Mouse (Mus musculus): Measurements from ENCODE around the gene Bmt2. TPM values are rescaled to one million over a fixed set of nuclear protein-coding genes. Genes with fewer than 3 reads are reported as not detected.
A peak's percentile ranks its signal among the peaks of the same experiment; 100 is the strongest.

The Bmt2 gene
- polyA plus RNA-seq, 1 experiment from 2014 or later: 29.1 TPM

GRCm38 (mm10) chr6:13678349-13678748 is 583 bp upstream of the Bmt2 start:
- DNase-seq (ENCODE audit: low spot score) (no peak), ATAC-seq (replicated peaks; ENCODE audit: low FRiP score) (no peak)
- Histone ChIP-seq H3K9ac (ENCODE audit: low read length) (peak overlapping the region; percentile 39), H3K27ac (ENCODE audit: low read depth, low read length) (no peak overlapping the region), H3K4me1 (replicated peaks; ENCODE audit: control insufficient read depth, insufficient read depth, low read length) (no peaks in the 10 kb centered on the region), H3K4me2 (ENCODE audit: low read depth, low read length, severe bottlenecking) (peak overlapping the region; percentile 53), H3K36me3 (ENCODE audit: control insufficient read depth, insufficient read depth, low read length) (no peaks in the 10 kb centered on the region), H3K9me3 (ENCODE audit: control insufficient read depth, low read length) (no peaks in the 10 kb centered on the region), H3K27me3 (ENCODE audit: control insufficient read depth, insufficient read depth, low read length) (no peaks in the 10 kb centered on the region), H3K4me3 (ENCODE audit: low read depth, low read length) (peak overlapping the region; percentile 79)
- 22% methylated on average over 5 of the region's 5 CpGs for WGBS

GRCm38 (mm10) chr6:13677141-13677761 is 515 bp downstream of the Bmt2 start:
- peak overlapping the region; percentile 79 for H3K4me3 ChIP-seq (ENCODE audit: low read depth, low read length)

GRCm38 (mm10) chr6:13676196-13676595 is 1.6 kb downstream of the Bmt2 start:
- peak overlapping the region; percentile 81; the same call in 1 of the 2 replicates for H3K4me2 ChIP-seq (ENCODE audit: low read depth, low read length, severe bottlenecking)
- no peaks in the 10 kb centered on the region for H3K36me3 ChIP-seq (ENCODE audit: control insufficient read depth, insufficient read depth, low read length)
- no peak overlapping the region for H3K27ac ChIP-seq (ENCODE audit: low read depth, low read length)
- no peak for DNase-seq (ENCODE audit: low spot score)
- H3K9me3 ChIP-seq (ENCODE audit: control insufficient read depth, low read length): no peaks in the 10 kb centered on the region
- no peaks in the 10 kb centered on the region for H3K4me1 ChIP-seq (replicated peaks; ENCODE audit: control insufficient read depth, insufficient read depth, low read length)
- no peak for ATAC-seq (replicated peaks; ENCODE audit: low FRiP score)
- H3K4me3 ChIP-seq (ENCODE audit: low read depth, low read length): peak overlapping the region; percentile 79; the same call in 1 of the 2 replicates
- H3K9ac ChIP-seq (ENCODE audit: low read length): no peak overlapping the region
- H3K27me3 ChIP-seq (ENCODE audit: control insufficient read depth, insufficient read depth, low read length): no peaks in the 10 kb centered on the region

More at GRCm38 (mm10) chr6:13677141-13677761, 515 bp downstream of the Bmt2 start:
- Histone ChIP-seq H3K27me3 (ENCODE audit: control insufficient read depth, insufficient read depth, low read length) (no peaks in the 10 kb centered on the region), H3K4me1 (replicated peaks; ENCODE audit: control insufficient read depth, insufficient read depth, low read length) (no peaks in the 10 kb centered on the region), H3K27ac (ENCODE audit: low read depth, low read length) (peak overlapping the region; percentile 85), H3K9ac (ENCODE audit: low read length) (peak overlapping the region; percentile 83), H3K9me3 (ENCODE audit: control insufficient read depth, low read length) (no peaks in the 10 kb centered on the region), H3K4me2 (ENCODE audit: low read depth, low read length, severe bottlenecking) (peak overlapping the region; percentile 81), H3K36me3 (ENCODE audit: control insufficient read depth, insufficient read depth, low read length) (no peaks in the 10 kb centered on the region)
- DNase-seq (ENCODE audit: low spot score): peak; percentile 86
- ATAC-seq (replicated peaks; ENCODE audit: low FRiP score): peak; percentile 76
- WGBS: under 1% methylated on average over 40 of the region's 43 CpGs

GRCm38 (mm10) chr6:13674600-13675305 is 3.0 kb downstream of the Bmt2 start:
- Histone ChIP-seq H3K4me2 (ENCODE audit: low read depth, low read length, severe bottlenecking) (no peak overlapping the region), H3K27ac (ENCODE audit: low read depth, low read length) (no peak overlapping the region), H3K9me3 (ENCODE audit: control insufficient read depth, low read length) (no peaks in the 10 kb centered on the region), H3K9ac (ENCODE audit: low read length) (no peak overlapping the region), H3K27me3 (ENCODE audit: control insufficient read depth, insufficient read depth, low read length) (no peaks in the 10 kb centered on the region), H3K4me3 (ENCODE audit: low read depth, low read length) (no peak overlapping the region), H3K4me1 (replicated peaks; ENCODE audit: control insufficient read depth, insufficient read depth, low read length) (no peaks in the 10 kb centered on the region), H3K36me3 (ENCODE audit: control insufficient read depth, insufficient read depth, low read length) (no peaks in the 10 kb centered on the region)
- 89% methylated on average over 5 of the region's 5 CpGs for WGBS
- ATAC-seq (replicated peaks; ENCODE audit: low FRiP score) (no peak), DNase-seq (ENCODE audit: low spot score) (no peak)

GRCm38 (mm10) chr6:13665646-13666045 is 12.1 kb downstream of the Bmt2 start:
- DNase-seq (ENCODE audit: low spot score) (no peak), ATAC-seq (replicated peaks; ENCODE audit: low FRiP score) (no peak)
- Histone ChIP-seq H3K4me2 (ENCODE audit: low read depth, low read length, severe bottlenecking) (no peak overlapping the region), H3K4me3 (ENCODE audit: low read depth, low read length) (no peak overlapping the region), H3K4me1 (replicated peaks; ENCODE audit: control insufficient read depth, insufficient read depth, low read length) (no peaks in the 10 kb centered on the region), H3K9ac (ENCODE audit: low read length) (no peak overlapping the region), H3K27ac (ENCODE audit: low read depth, low read length) (no peak overlapping the region), H3K9me3 (ENCODE audit: control insufficient read depth, low read length) (no peaks in the 10 kb centered on the region), H3K36me3 (ENCODE audit: control insufficient read depth, insufficient read depth, low read length) (no peaks in the 10 kb centered on the region), H3K27me3 (ENCODE audit: control insufficient read depth, insufficient read depth, low read length) (no peaks in the 10 kb centered on the region)
- 87% methylated on average over 7 of the region's 7 CpGs for WGBS

GRCm38 (mm10) chr6:13658016-13658415 is 19.8 kb downstream of the Bmt2 start:
- 73% methylated on average over 2 of the region's 2 CpGs for WGBS
- ATAC-seq (replicated peaks; ENCODE audit: low FRiP score) (no peak), DNase-seq (ENCODE audit: low spot score) (no peak)
- Histone ChIP-seq H3K27ac (ENCODE audit: low read depth, low read length) (no peak overlapping the region), H3K9me3 (ENCODE audit: control insufficient read depth, low read length) (no peaks in the 10 kb centered on the region), H3K9ac (ENCODE audit: low read length) (no peak overlapping the region), H3K4me3 (ENCODE audit: low read depth, low read length) (no peak overlapping the region), H3K4me2 (ENCODE audit: low read depth, low read length, severe bottlenecking) (no peak overlapping the region), H3K36me3 (ENCODE audit: control insufficient read depth, insufficient read depth, low read length) (no peaks in the 10 kb centered on the region), H3K4me1 (replicated peaks; ENCODE audit: control insufficient read depth, insufficient read depth, low read length) (no peaks in the 10 kb centered on the region), H3K27me3 (ENCODE audit: control insufficient read depth, insufficient read depth, low read length) (no peaks in the 10 kb centered on the region)

- Histone ChIP-seq H3K9ac (ENCODE audit: low read length) (no peak overlapping the region), H3K4me1 (replicated peaks; ENCODE audit: control insufficient read depth, insufficient read depth, low read length) (no peaks in the 10 kb centered on the region), H3K9me3 (ENCODE audit: control insufficient read depth, low read length) (no peaks in the 10 kb centered on the region), H3K36me3 (ENCODE audit: control insufficient read depth, insufficient read depth, low read length) (no peaks in the 10 kb centered on the region), H3K4me3 (ENCODE audit: low read depth, low read length) (no peak overlapping the region), H3K4me2 (ENCODE audit: low read depth, low read length, severe bottlenecking) (no peak overlapping the region), H3K27ac (ENCODE audit: low read depth, low read length) (no peak overlapping the region), H3K27me3 (ENCODE audit: control insufficient read depth, insufficient read depth, low read length) (no peaks in the 10 kb centered on the region)
- no peak for ATAC-seq (replicated peaks; ENCODE audit: low FRiP score)
- DNase-seq (ENCODE audit: low spot score): no peak
Measured at GRCm38 (mm10) chr6:13654081-13654480, 23.7 kb downstream of the Bmt2 start.

GRCm38 (mm10) chr6:13652284-13652683 is 25.5 kb downstream of the Bmt2 start:
- no peak for ATAC-seq (replicated peaks; ENCODE audit: low FRiP score)
- no peak overlapping the region for H3K4me2 ChIP-seq (ENCODE audit: low read depth, low read length, severe bottlenecking)
- no peak overlapping the region for H3K27ac ChIP-seq (ENCODE audit: low read depth, low read length)
- no peak overlapping the region for H3K9ac ChIP-seq (ENCODE audit: low read length)
- no peaks in the 10 kb centered on the region for H3K27me3 ChIP-seq (ENCODE audit: control insufficient read depth, insufficient read depth, low read length)
- DNase-seq (ENCODE audit: low spot score): no peak
- no peaks in the 10 kb centered on the region for H3K4me1 ChIP-seq (replicated peaks; ENCODE audit: control insufficient read depth, insufficient read depth, low read length)
- no peaks in the 10 kb centered on the region for H3K9me3 ChIP-seq (ENCODE audit: control insufficient read depth, low read length)
- WGBS: 92% methylated on average over 3 of the region's 3 CpGs
- H3K36me3 ChIP-seq (ENCODE audit: control insufficient read depth, insufficient read depth, low read length): no peaks in the 10 kb centered on the region
- H3K4me3 ChIP-seq (ENCODE audit: low read depth, low read length): no peak overlapping the region

GRCm38 (mm10) chr6:13650854-13651253 is 26.9 kb downstream of the Bmt2 start:
- Histone ChIP-seq H3K36me3 (ENCODE audit: control insufficient read depth, insufficient read depth, low read length) (no peaks in the 10 kb centered on the region), H3K4me2 (ENCODE audit: low read depth, low read length, severe bottlenecking) (no peak overlapping the region), H3K4me3 (ENCODE audit: low read depth, low read length) (no peak overlapping the region), H3K27me3 (ENCODE audit: control insufficient read depth, insufficient read depth, low read length) (no peaks in the 10 kb centered on the region), H3K9ac (ENCODE audit: low read length) (no peak overlapping the region), H3K27ac (ENCODE audit: low read depth, low read length) (no peak overlapping the region), H3K4me1 (replicated peaks; ENCODE audit: control insufficient read depth, insufficient read depth, low read length) (no peaks in the 10 kb centered on the region), H3K9me3 (ENCODE audit: control insufficient read depth, low read length) (no peaks in the 10 kb centered on the region)
- WGBS: 96% methylated on average over 3 of the region's 3 CpGs
- DNase-seq (ENCODE audit: low spot score) (no peak), ATAC-seq (replicated peaks; ENCODE audit: low FRiP score) (no peak)

All from forebrain, embryonic 11.5 days (tissue).